Mouse (Mus musculus): Measurements from ENCODE around the gene Rimkla. TPM values are rescaled to one million over a fixed set of nuclear protein-coding genes. Genes with fewer than 3 reads are reported as not detected.

Gene Rimkla
- 0.11 TPM for polyA plus RNA-seq (2017; shearing (Covaris generic))

GRCm38 (mm10) chr4:119492291-119492932 is at the start of gene Rimkla:
TSS of gene Rimkla (minus strand) at chr4:119492628.

GRCm38 (mm10) chr4:119539031-119539824 is 46.8 kb upstream of the Rimkla start, which contains the start of gene Frg2f1:
TSS of gene Frg2f1 (minus strand) at chr4:119539529.

GRCm38 (mm10) chr4:119536615-119537014 is 44.2 kb upstream of the Rimkla start, which contains the start of gene Foxj3:
TSS of gene Foxj3 (plus strand) at chr4:119537004.

GRCm38 (mm10) chr4:119422294-119422964 is 70.0 kb downstream of the Rimkla start, which contains the start of the genes Ppcs and Zmynd12:
TSS of gene Ppcs (minus strand) at chr4:119422420.
TSS of gene Zmynd12 (plus strand) at chr4:119422814.

Other genes starting within 250 kb of the Rimkla start
- gene Cldn19, start 237.2 kb downstream of the Rimkla start, polyA plus RNA-seq (2017; shearing (Covaris generic)), result not detected
- 56.4 TPM for gene Ybx1, start 198.0 kb downstream of the Rimkla start, polyA plus RNA-seq (2017; shearing (Covaris generic))
- 44.0 TPM for gene Ppih, start 172.1 kb downstream of the Rimkla start, polyA plus RNA-seq (2017; shearing (Covaris generic))
- 7.8 TPM for gene Ccdc30, start 77.1 kb downstream of the Rimkla start, polyA plus RNA-seq (2017; shearing (Covaris generic))
- 68.2 TPM for gene Ppcs, start 70.2 kb downstream of the Rimkla start, polyA plus RNA-seq (2017; shearing (Covaris generic))
- 0.27 TPM for gene Zmynd12, start 69.8 kb downstream of the Rimkla start, polyA plus RNA-seq (2017; shearing (Covaris generic))
- 18.3 TPM for gene Foxj3, start 44.4 kb upstream of the Rimkla start, polyA plus RNA-seq (2017; shearing (Covaris generic))
- 3.7 TPM for gene Frg2f1, start 46.9 kb upstream of the Rimkla start, polyA plus RNA-seq (2017; shearing (Covaris generic))
- not detected for gene Guca2a, start 145.1 kb upstream of the Rimkla start, polyA plus RNA-seq (2017; shearing (Covaris generic))
- not detected for gene Guca2b, start 166.3 kb upstream of the Rimkla start, polyA plus RNA-seq (2017; shearing (Covaris generic))
- 43.5 TPM for gene Hivep3, start 241.2 kb upstream of the Rimkla start, polyA plus RNA-seq (2017; shearing (Covaris generic))

Data from inflammation-experienced regulatory T-cells, adult 16 weeks (primary cell).